Mouse (Mus musculus) cerebellum, adult 2 months (tissue): ENCODE measurements around the gene Nsg2. TPM values are rescaled to one million over a fixed set of nuclear protein-coding genes. Genes with fewer than 3 reads are reported as not detected.
"Not testable (repeated sequence)": the region's sequence is repeated elsewhere in the genome, so short reads cannot be mapped to it uniquely, and the experiment has no call there.

ENCODE experiments used
- DNase-seq, 2 experiments: peaks; one replicate each; pipeline ENCODE4 v3.0.0; 2021
- H3K27ac ChIP-seq: fragments of 200-500 bp; 2 replicates; pipeline ENCODE4 v1.5.1; 2012; ENCODE audit warnings: low read length, control low read depth, inconsistent platforms; ENCODE audit not compliant: insufficient read depth
- H3K27me3 ChIP-seq: fragments of 200-500 bp; 2 replicates; pipeline ENCODE4 v1.6.1; 2012; ENCODE audit warnings: inconsistent platforms, mild to moderate bottlenecking, low read length, moderate library complexity; ENCODE audit not compliant: control insufficient read depth, insufficient read depth
- H3K4me1 ChIP-seq: fragments of 200-500 bp; 2 replicates; pipeline ENCODE4 v1.6.1; 2011; ENCODE audit warnings: low read length; ENCODE audit not compliant: control insufficient read depth, insufficient read depth
- H3K4me3 ChIP-seq: fragments of 200-500 bp; replicated peaks from 2 replicates; pipeline ENCODE3; 2011; ENCODE audit warnings: mild to moderate bottlenecking, low read depth, low read length, control low read depth; ENCODE audit not compliant: insufficient read depth
- CTCF ChIP-seq: fragments of 200-500 bp; IDR thresholded peaks from 2 replicates; pipeline ENCODE4 v1.5.1; 2011; ENCODE audit warnings: low read depth, mild to moderate bottlenecking, control low read depth, low read length, moderate library complexity, borderline replicate concordance; ENCODE audit not compliant: insufficient read depth
- POLR2A ChIP-seq: fragments of 200-500 bp; IDR thresholded peaks from 2 replicates; pipeline ENCODE4 v1.6.1; 2011; ENCODE audit warnings: low read length, control low read depth, borderline replicate concordance; ENCODE audit not compliant: insufficient read depth
- WGBS: fragments of 180-500 bp; shearing (Covaris S2); methylation state at CpG from one replicate; pipeline ENCODE4 v1.1.7; 2018; 5-methylcytosine and 5-hydroxymethylcytosine counted together
- polyA plus RNA-seq: library from polyadenylated mRNA; depleted of rRNA; stranded (reverse); fragments of >200 nt; gene quantifications from 2 replicates; pipeline ENCODE4 v1.2.3, GENCODE M21; 2012

The Nsg2 gene
- polyA plus RNA-seq, 1 experiment: 169 TPM

DNA sequence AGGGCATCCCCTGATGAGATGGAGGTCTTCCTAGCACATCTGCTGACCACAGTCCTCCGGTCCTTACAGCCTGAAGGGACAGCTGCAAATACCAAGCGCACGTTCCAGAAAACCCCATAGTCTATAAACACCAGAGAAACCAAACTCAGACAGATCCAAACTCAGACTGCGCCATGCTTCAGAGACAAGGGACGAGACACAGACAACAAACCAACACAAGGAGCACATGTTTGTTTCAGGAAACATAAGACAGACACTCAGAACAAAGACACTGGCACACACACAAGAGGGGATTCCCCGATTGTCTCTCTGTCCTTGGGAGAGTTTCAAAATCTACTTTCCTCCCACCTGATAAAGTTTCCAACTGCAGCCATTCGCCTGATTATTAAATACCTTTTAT lies 18.4 kb upstream of the Nsg2 start:
- Histone ChIP-seq H3K27ac (no peak overlapping the region), H3K27me3 (no peaks in the 10 kb centered on the region), H3K4me3 (no peak overlapping the region), H3K4me1 (no peaks in the 10 kb centered on the region)
- no peak for TF ChIP-seq CTCF
- TF ChIP-seq POLR2A: no peak
- no peak for DNase-seq
- 90% methylated on average over 7 of the region's 7 CpGs for WGBS

DNA sequence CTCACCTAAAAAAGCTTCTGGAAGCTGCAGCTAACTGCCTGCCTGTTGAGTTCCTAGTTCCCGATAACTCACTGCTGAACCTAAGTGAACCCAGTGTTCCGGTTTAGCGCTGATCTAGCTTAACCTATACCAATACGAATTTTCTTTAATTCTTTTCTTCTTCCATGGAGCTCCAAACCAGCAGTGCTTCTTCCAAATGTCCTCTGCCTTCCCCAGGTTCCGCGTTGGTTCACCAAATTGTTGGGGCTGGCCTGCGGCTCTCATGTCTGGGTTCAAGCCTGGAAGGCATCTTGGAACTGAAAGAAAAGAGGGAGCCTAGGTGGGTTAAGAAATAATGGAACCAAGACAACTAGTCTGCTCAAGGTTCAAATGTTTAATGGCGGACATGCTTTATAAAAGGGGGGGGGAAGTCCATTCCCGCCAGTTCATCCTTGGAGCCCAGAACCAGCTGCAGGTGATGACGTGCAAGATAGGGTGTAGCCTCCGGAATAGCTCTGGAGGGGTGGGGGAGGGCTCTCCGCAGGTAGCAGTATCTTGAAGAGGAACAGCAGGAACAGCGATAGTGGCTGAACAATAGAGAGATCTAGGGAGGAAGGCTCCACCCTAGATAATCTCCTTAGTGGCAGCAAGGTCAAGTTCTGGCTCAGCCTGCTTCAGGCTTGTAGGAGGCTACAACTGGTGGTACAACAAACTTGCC lies 17.9 kb upstream of the Nsg2 start:
- not testable (repeated sequence) for H3K27ac ChIP-seq, H3K4me3 ChIP-seq, DNase-seq, H3K27me3 ChIP-seq, H3K4me1 ChIP-seq
- WGBS: 86% methylated on average over 13 of the region's 13 CpGs

DNA sequence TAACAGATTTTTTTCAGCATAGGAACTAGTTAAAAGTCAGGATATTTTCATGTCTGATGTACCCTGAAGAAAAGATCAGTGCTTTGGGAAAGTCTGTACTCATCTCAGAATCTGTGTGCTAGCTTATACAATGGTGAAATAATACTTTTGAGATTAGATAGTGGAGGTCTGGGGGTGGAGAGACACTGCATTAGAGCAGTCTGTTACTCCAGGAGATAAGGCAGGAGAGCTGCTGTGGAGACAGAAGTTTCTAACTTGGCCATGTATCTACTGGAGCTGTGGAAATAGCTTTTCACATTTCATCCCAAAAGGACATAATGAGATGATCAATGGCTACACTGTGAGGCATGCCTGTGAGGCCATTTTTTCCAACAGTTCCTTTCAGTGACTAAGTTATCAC lies 17.0 kb upstream of the Nsg2 start:
- H3K4me1 ChIP-seq: no peaks in the 10 kb centered on the region
- TF ChIP-seq CTCF (no peak), POLR2A (no peak)
- no peak for DNase-seq
- no peak overlapping the region for H3K4me3 ChIP-seq
- H3K27me3 ChIP-seq: no peaks in the 10 kb centered on the region
- no peak overlapping the region for H3K27ac ChIP-seq

DNA sequence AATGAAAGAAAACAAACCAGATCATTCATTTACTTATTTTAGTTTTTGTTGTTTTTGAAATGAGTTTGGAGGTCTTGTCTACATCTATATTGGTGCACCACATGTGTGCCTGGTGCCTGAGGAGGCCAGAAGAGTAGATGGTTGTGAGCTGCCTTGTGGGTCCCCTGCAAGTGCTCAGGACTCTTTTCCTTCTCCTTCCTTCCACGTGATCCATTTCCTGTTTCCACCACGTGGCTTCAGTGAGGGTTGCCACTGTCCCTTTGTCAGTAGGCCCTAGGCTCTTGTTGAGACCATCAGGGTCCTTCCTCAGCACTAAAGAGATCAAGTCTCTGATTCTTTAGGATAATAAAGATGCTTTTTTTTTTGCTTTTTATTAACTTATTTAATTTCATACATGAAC lies 15.5 kb upstream of the Nsg2 start:
- H3K4me3 ChIP-seq: no peak overlapping the region
- DNase-seq: no peak
- H3K27ac ChIP-seq: no peak overlapping the region
- WGBS: 65% methylated on average over 2 of the region's 2 CpGs
- no peak for TF ChIP-seq POLR2A
- TF ChIP-seq CTCF: no peak
- no peaks in the 10 kb centered on the region for H3K27me3 ChIP-seq
- H3K4me1 ChIP-seq: no peaks in the 10 kb centered on the region

DNA sequence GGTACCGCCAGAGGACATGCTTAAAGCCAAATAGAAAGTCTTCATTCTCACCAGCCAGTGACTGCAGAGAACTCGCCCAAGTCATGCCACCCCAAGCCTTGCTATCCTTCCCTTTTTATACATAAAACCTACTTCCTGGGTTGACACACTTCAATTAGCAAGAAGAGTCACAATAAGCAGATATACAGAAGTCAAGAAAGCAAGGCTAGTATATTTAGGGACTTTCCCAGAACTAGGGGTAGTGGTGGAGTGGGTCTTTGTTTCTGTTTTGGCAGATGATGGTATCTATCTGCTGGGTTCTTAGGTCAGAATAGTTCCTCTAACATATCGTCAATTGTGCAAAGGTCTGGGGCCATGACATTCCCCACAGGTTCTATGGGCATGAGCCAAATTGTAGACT lies 7.7 kb upstream of the Nsg2 start:
- Histone ChIP-seq H3K27ac (no peak overlapping the region), H3K27me3 (no peaks in the 10 kb centered on the region), H3K4me3 (no peak overlapping the region), H3K4me1 (no peaks in the 10 kb centered on the region)
- 91% methylated on average over 3 of the region's 3 CpGs for WGBS
- no peak for TF ChIP-seq POLR2A
- no peak for TF ChIP-seq CTCF
- no peak for DNase-seq

DNA sequence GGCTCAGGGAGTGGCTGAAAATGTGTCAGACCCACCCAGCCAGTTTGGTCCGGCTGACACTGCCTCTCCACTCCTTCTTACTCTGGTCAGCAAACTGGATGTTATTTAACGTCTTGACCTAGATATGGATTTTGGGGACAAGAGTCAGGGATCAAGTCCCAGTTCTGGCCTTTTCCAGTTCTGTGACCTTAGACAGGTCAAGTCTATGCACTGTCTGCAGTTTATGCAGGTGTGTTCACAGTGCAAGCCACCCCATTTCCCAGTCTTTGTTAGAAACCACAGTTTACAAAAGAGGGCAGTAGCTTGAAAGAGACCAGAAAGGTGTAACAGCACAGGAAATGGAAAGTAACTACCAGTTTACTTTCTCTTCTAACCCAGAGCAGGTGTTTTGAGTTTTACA lies 547 bp upstream of the Nsg2 start:
- Histone ChIP-seq H3K4me1 (no peaks in the 10 kb centered on the region), H3K27me3 (no peaks in the 10 kb centered on the region), H3K4me3 (no peak overlapping the region), H3K27ac (no peak overlapping the region)
- 69% methylated on average over 2 of the region's 2 CpGs for WGBS
- no peak for DNase-seq
- no peak for TF ChIP-seq POLR2A
- no peak for TF ChIP-seq CTCF

DNA sequence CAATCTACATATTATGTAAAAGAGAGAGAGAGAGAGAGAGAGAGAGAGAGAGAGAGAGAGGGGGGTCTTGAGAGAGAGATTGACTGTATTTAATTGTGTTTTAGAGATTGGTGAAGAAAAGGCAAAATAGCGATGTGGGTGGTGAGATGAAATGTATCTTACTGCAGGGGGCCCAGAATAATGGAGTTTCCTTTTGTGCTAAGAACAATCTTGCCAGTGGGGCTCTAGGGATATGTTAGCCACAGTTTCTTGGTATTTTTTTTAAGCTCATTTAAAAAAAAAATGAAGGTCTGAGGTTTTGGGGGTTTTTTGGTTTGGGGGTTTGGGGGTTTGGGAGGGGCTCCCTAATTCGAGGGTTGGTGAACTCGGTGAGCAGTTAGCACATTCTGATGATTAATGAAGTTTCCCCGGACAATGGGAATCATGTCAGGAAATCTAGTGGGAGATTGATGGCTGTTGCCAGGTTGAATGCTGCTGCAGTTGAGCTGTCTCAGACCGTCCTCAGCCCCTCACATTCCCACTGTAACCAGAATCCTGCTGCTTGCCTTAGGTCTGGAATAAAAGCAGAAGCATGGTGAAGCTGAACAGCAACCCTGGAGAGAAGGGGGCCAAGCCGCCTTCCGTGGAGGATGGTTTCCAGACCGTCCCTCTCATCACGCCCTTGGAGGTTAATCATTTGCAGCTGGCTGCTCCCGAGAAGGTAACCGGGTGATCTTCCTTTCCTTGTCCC lies 1.1 kb downstream of the Nsg2 start:
- 47% methylated on average over 11 of the region's 11 CpGs for WGBS
- no peak overlapping the region for H3K27ac ChIP-seq
- no peaks in the 10 kb centered on the region for H3K27me3 ChIP-seq
- H3K4me3 ChIP-seq: peak overlapping the region; percentile 44
- DNase-seq: peak in 1 of 2 experiments; percentile 37
- no peaks in the 10 kb centered on the region for H3K4me1 ChIP-seq
- no peak for TF ChIP-seq CTCF

DNA sequence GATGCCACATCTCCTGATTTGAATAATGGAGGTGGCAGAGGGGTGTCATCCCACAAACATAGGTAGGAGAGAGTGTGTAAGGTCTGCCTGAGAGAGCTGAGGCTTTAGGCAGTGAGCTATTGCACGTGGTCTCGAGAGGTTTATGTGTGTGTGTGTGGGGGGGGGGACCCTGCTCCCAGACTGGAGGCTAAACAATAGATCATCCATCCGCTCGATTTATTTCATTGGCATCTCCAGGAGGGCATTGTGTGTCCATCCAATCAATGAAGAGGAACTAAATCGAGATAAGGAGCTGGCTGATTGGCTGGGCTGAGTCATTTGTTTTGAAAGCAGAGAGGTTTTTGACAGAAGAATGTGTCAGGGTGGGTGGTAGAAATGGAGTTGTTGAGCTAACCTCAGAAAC lies 2.4 kb downstream of the Nsg2 start:
- DNase-seq: no peak
- no peak for TF ChIP-seq POLR2A
- no peak for TF ChIP-seq CTCF
- WGBS: 13% methylated on average over 5 of the region's 5 CpGs
- H3K4me1 ChIP-seq: no peaks in the 10 kb centered on the region
- no peak overlapping the region for H3K27ac ChIP-seq
- peak overlapping the region; percentile 47 for H3K4me3 ChIP-seq
- no peaks in the 10 kb centered on the region for H3K27me3 ChIP-seq

DNA sequence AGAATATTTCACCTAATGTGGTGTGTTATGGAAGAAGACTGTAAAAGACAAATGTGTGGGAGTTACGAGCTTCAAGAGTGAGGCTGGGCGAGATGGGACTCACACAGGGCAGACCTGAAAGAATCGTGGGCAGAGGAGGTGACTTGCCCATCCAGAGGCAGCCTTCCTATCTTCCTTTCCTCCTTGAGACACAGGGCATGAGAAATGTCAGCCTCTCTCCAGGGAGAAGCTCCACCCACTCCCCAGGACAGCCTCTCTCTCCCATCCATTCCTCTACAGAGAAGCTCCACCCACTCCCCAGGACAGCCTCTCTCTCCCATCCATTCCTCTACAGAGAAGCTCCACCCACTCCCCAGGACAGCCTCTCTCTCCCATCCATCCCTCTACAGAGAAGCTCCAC lies 7.8 kb downstream of the Nsg2 start:
- DNase-seq: not testable (repeated sequence)
- 91% methylated on average over 3 of the region's 3 CpGs for WGBS

More for the DNA sequence above, 7.8 kb downstream of the Nsg2 start:
- H3K27me3 ChIP-seq, H3K4me1 ChIP-seq, H3K4me3 ChIP-seq, H3K27ac ChIP-seq: not testable (repeated sequence)
